Mouse (Mus musculus) heart, adult 2 months (tissue): ENCODE measurements at regions not wholly inside any gene's neighbourhood (a gene's known extent, or its start where the extent isn't known, plus 50 kb on each side); places are given as distances from the start of the nearest gene placed in this dataset.

Experiments
- DNase-seq, 2 experiments: peaks; one replicate each; pipeline ENCODE4 v3.0.0; 2021
- H3K27ac ChIP-seq: fragments of 200-600 bp; 2 replicates; pipeline ENCODE4 v1.8.1; 2022
- H3K27me3 ChIP-seq: fragments of 200-500 bp; 2 replicates; pipeline ENCODE4 v1.6.1; 2012; ENCODE audit warnings: mild to moderate bottlenecking, low read length, inconsistent platforms, mixed read lengths; ENCODE audit not compliant: control insufficient read depth, insufficient read depth
- H3K36me3 ChIP-seq: fragments of 200-500 bp; 2 replicates; pipeline ENCODE4 v1.6.1; 2012; ENCODE audit warnings: low read length, inconsistent platforms; ENCODE audit not compliant: control insufficient read depth, insufficient read depth
- H3K4me1 ChIP-seq: fragments of 200-500 bp; 2 replicates; pipeline ENCODE4 v1.6.1; 2011; ENCODE audit warnings: low read length; ENCODE audit not compliant: control insufficient read depth, insufficient read depth
- H3K4me3 ChIP-seq: fragments of 200-600 bp; 2 replicates; pipeline ENCODE4 v1.8.1; 2022
- H3K79me2 ChIP-seq: fragments of 200-500 bp; replicated peaks from 2 replicates; pipeline ENCODE4 v1.6.1; 2012; ENCODE audit warnings: mild to moderate bottlenecking, inconsistent platforms, low read length, moderate library complexity, mixed read lengths; ENCODE audit not compliant: control insufficient read depth, insufficient read depth
- H3K9ac ChIP-seq: fragments of 200-500 bp; 2 replicates; pipeline ENCODE4 v1.6.1; 2012; ENCODE audit warnings: low read depth, mild to moderate bottlenecking, control low read depth, inconsistent platforms, low read length, mixed read lengths
- CTCF ChIP-seq: fragments of 200-600 bp; IDR thresholded peaks from 2 replicates; pipeline ENCODE4 v1.8.1; 2022; ENCODE audit warnings: antibody characterized with exemption, mild to moderate bottlenecking, moderate library complexity
- EP300 ChIP-seq: fragments of 200-500 bp; IDR thresholded peaks from 2 replicates; pipeline ENCODE4 v1.6.1; 2011; ENCODE audit warnings: low read depth, low read length, control low read depth; ENCODE audit not compliant: insufficient read depth
- POLR2A ChIP-seq: fragments of 200-500 bp; IDR thresholded peaks from 2 replicates; pipeline ENCODE4 v1.6.1; 2011; ENCODE audit warnings: mild to moderate bottlenecking, low read depth, low read length, control low read depth; ENCODE audit not compliant: insufficient read depth
- WGBS: fragments of 180-500 bp; shearing (Covaris S2); methylation state at CpG from one replicate; pipeline ENCODE4 v1.1.7; 2018; 5-methylcytosine and 5-hydroxymethylcytosine counted together
- intact Hi-C: fragments of 180-260 bp; cut with DNase I; formaldehyde crosslinking; loops from one replicate; pipeline ENCODE4 v1.15.1; 2025

DNA sequence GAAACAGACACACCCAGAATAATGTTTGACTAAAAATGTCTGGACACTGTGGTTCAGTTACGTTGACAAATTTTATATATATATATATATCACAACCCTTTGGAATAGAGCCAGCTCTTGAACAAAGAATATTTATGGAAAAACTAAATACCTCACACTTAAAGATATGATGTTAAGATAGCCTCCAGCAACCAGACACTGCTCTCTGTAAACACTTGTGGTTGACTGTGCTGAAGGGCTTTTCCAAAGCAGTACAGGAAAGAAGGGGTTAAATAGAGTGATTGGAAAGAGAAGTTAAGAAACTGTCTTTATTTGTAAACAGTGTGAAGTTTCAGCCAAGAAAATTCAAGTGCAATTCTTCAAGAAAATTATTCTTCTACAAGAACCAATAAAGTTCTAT, 90.0 kb upstream of the Ccdc91 start:
- no peak for DNase-seq
- Histone ChIP-seq H3K4me1 (no peaks in the 10 kb centered on the region), H3K27me3 (no peaks in the 10 kb centered on the region), H3K4me3 (no peak overlapping the region), H3K36me3 (no peaks in the 10 kb centered on the region), H3K79me2 (no peaks in the 10 kb centered on the region), H3K27ac (no peak overlapping the region), H3K9ac (no peak overlapping the region)
- TF ChIP-seq POLR2A (no peak), EP300 (no peak), CTCF (no peak)
- intact Hi-C loops, result no loop called here
- 76% methylated on average over 1 of the region's 1 CpGs for WGBS

DNA sequence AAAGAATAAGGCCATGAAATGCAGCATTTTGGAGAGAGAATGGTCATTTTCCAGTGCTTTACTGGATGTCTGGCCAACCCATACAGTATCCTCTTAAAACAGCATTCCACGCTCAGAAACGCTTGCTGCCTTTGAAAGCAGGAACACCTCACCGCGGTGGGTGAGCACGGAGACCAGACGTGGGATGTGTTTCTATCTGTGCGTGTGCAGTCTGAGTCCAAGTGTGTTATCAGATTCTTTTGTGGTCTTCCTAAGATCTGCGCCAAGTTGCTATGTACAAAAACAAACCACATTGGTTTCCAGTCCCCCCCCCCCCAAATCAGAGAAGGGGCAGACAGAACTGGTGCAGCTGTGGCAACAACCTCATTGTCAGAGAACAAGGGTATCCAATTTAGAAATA, 95.1 kb upstream of the Ccdc91 start:
- DNase-seq, result no peak
- Histone ChIP-seq H3K4me1 (no peaks in the 10 kb centered on the region), H3K27me3 (no peaks in the 10 kb centered on the region), H3K9ac (no peak overlapping the region), H3K4me3 (no peak overlapping the region), H3K79me2 (no peaks in the 10 kb centered on the region), H3K36me3 (no peaks in the 10 kb centered on the region), H3K27ac (no peak overlapping the region)
- intact Hi-C loops, result no loop called here
- 49% methylated on average over 8 of the region's 8 CpGs for WGBS
- no peak for TF ChIP-seq POLR2A

DNA sequence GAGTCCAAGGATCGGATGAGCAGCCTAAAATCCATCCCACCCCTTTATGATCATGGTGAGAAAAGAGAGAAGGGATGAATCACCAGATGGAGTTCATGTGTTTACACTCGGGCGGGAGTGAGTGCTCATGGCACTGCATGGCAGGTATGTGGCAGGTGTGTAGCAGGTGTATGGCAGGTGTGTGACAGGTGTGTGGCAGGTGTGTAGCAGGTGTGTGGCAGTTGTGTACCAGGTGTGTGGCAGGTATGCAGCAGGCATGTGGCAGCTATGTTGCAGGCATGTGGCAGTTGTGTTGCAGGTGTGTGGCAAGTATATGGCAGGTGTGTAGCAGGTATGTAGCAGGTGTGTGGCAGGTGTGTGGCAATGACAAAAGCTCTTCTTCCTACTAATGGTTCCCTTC, 97.9 kb upstream of the Ccdc91 start:
- Histone ChIP-seq H3K4me1 (no peaks in the 10 kb centered on the region), H3K79me2 (no peaks in the 10 kb centered on the region), H3K27me3 (no peaks in the 10 kb centered on the region), H3K36me3 (no peaks in the 10 kb centered on the region), H3K27ac (no peak overlapping the region), H3K9ac (no peak overlapping the region), H3K4me3 (no peak overlapping the region)
- WGBS, result 92% methylated on average over 3 of the region's 3 CpGs
- intact Hi-C loops, result no loop called here
- TF ChIP-seq POLR2A (no peak), EP300 (no peak), CTCF (no peak)
- DNase-seq, result no peak

DNA sequence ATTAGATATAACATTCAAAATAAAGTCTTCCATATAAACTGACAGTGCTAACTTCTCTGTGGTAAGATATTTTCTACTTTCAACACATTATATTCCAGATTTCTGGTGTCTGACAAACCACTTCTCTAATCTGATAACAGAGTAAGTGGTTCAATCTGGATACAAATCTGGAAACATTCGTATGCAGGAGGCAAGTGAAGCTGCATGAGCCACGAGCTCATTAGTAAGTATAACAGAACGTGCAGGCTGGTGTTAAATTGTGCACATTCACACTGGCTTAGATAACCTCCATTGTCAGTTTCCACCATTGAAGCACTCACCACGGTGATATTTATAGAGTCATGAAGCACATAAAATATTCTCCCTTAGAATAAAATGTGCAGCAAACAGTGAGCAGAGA, 103.9 kb upstream of the Ccdc91 start:
- Histone ChIP-seq H3K79me2 (no peaks in the 10 kb centered on the region), H3K36me3 (no peaks in the 10 kb centered on the region), H3K27me3 (no peaks in the 10 kb centered on the region), H3K4me3 (no peak overlapping the region), H3K4me1 (no peaks in the 10 kb centered on the region), H3K27ac (no peak overlapping the region), H3K9ac (no peak overlapping the region)
- intact Hi-C loops, result no loop called here
- DNase-seq, result no peak
- TF ChIP-seq CTCF, result no peak
- 34% methylated on average over 4 of the region's 4 CpGs for WGBS

DNA sequence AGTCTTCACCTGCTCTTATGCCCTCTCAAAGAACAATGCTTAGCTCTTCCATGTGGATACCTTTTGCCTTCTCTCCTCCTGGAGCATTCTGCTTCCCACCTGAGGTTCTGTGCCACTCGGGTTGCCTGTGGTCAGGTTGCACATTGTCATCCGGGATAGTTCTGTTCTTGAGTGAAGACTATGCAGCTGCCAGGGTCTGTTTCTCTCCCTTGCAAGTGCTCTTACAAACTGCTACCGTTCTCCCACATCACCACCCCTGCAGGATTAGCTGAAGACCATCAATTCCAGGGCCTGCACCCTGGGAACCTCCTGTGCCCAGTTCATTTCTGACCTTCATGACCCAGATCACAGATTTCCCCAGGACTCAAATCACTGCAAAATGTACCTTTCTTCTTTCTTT, 104.3 kb upstream of the Ccdc91 start:
- H3K4me3 ChIP-seq, result no peak overlapping the region
- intact Hi-C loops, result no loop called here
- no peaks in the 10 kb centered on the region for H3K4me1 ChIP-seq
- H3K36me3 ChIP-seq, result no peaks in the 10 kb centered on the region
- H3K27me3 ChIP-seq, result no peaks in the 10 kb centered on the region
- DNase-seq, result no peak
- H3K27ac ChIP-seq, result no peak overlapping the region
- no peak overlapping the region for H3K9ac ChIP-seq
- 83% methylated on average over 3 of the region's 3 CpGs for WGBS
- TF ChIP-seq CTCF (no peak), POLR2A (no peak), EP300 (no peak)
- H3K79me2 ChIP-seq, result no peaks in the 10 kb centered on the region

DNA sequence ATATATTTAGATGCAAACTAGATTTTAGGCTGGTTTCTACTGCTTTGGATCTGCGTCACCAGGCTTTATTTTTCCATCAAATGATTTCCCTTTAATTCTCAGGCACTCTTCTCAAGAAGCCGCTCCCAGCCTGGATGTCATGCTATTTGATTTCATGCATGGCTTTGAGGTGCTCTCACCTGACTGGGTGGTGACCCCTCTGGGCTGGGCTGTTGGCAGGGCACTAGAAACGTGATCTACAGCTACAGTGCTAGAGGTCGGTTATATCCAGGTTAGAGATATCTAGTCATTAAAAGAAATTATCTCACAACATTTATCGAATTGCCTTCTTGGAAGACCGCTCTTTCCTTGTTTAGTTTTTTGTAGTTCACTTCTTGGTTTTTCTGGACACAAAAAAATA, 98.9 kb upstream of the Pthlh start:
- intact Hi-C loops, result no loop called here
- TF ChIP-seq POLR2A (no peak), CTCF (no peak), EP300 (no peak)
- Histone ChIP-seq H3K36me3 (no peaks in the 10 kb centered on the region), H3K4me1 (no peaks in the 10 kb centered on the region), H3K4me3 (no peak overlapping the region), H3K27ac (no peak overlapping the region), H3K9ac (no peak overlapping the region), H3K79me2 (no peaks in the 10 kb centered on the region), H3K27me3 (no peaks in the 10 kb centered on the region)
- 71% methylated on average over 6 of the region's 6 CpGs for WGBS
- no peak for DNase-seq

DNA sequence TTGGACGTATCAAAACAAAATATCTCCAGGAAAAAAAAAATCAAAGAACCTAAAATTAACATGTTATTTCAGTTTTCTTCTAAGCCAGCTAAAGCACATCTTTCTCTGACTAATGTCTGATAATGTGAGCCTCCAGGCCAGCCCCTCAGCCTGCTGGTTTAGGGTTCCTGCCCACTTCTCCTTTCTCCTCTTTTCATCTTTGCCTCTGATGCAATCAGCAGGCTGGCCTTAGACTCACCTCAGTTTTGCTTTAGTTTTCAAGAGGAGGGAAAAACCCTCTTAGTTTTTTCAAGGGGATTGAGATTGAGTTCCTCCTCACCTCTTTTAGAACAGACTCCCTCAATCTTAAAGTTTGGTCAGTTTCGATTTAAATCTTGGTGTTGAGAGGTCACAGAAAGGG, 93.0 kb upstream of the Pthlh start:
- Histone ChIP-seq H3K27me3 (no peaks in the 10 kb centered on the region), H3K4me1 (no peaks in the 10 kb centered on the region), H3K27ac (no peak overlapping the region), H3K36me3 (no peaks in the 10 kb centered on the region), H3K4me3 (no peak overlapping the region), H3K9ac (no peak overlapping the region), H3K79me2 (no peaks in the 10 kb centered on the region)
- no peak for TF ChIP-seq EP300
- intact Hi-C loops, result no loop called here
- 59% methylated on average over 2 of the region's 2 CpGs for WGBS
- no peak for DNase-seq
